Mouse (Mus musculus): ENCODE results near the gene Mink1.

DNA sequence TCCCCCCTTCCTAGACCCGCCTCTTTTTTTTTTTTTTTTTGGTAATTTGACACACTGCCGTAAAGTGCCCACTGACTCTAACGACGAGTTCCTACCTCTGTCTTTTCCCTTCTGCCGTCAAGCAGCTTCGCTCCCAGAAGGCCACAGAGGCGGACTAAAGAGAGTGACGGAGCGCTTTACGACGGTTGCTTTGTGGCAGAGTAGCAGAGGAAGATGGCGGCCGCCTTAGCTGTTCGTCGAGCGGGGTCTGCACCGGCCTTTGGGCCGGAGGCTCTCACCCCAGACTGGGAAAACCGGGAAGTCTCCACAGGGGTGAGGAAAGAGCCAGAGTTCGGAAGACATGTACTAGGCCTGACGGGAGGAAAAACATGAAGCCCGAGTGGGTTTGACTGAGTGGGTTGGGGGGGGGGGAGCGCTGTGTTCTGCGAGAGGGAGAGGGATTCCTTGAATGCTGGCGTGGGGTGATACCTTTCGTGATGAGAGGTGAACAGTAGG lies 37.5 kb upstream of the Mink1 start, which contains the start of gene Psmb6:
- TF ChIP-seq CTCF (IDR thresholded peaks at IDR 0.05; ENCODE audit: borderline replicate concordance, insufficient read depth, low read depth, low read length) = no peak
- peak; percentile 84; the same call in 1 of the 2 replicates for TF ChIP-seq POLR2A (IDR thresholded peaks at IDR 0.05; ENCODE audit: borderline replicate concordance, insufficient read depth, low read length)
